Mouse (Mus musculus): ENCODE data around the gene Rrp12. TPM values are rescaled to one million over a fixed set of nuclear protein-coding genes. Genes with fewer than 3 reads are reported as not detected.
A peak's percentile ranks its signal among the peaks of the same experiment; 100 is the strongest.

Gene Rrp12
- total RNA-seq, 1 experiment from 2014 or later, result 20.5 TPM

- no peak for ATAC-seq (replicated peaks; ENCODE audit: low read depth, poor library complexity, severe bottlenecking)
Observed at GRCm38 (mm10) chr19:41831718-41832391, 64.1 kb downstream of the Rrp12 start.

- no peak for ATAC-seq (replicated peaks; ENCODE audit: low read depth, poor library complexity, severe bottlenecking)
Observed at GRCm38 (mm10) chr19:41831101-41831570, 64.8 kb downstream of the Rrp12 start.

DNA sequence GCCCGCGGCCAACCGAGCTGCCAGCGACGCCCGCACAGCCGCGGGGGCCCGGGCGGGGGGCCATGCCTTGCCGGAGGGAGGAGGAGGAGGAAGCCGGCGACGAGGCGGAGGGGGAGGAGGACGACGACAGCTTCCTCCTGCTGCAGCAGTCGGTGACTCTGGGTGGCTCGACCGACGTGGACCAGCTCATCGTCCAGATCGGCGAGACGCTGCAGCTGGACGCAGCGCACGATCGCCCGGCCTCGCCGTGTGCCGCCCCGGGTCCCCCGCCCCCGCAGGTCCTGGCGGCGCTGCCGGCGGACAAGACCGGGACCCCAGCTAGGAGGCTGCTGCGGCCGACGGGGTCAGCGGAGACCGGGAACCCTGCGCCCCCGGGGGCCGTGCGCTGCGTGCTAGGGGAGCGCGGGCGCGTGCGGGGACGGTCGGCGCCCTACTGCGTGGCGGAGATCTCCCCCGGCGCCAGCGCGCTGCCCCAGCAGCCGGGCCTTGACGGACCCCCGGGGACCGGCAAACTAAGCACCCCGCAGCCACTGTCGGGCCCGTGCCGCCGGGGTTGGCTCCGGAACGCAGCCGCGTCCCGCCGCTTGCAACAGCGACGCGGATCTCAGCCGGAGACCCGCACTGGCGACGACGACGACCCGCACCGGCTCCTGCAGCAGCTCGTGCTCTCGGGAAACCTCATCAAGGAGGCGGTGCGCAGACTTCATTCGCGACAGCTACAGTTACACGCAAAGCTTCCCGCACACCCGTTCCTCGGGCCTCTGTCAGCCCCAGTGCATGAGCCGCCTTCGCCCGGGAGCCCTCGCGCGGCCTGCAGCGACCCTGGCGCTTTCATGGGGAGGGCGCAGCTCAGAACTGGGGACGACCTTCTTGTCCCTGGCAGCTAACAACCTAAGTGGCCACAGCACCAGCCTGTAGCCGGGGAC, 65.6 kb downstream of the Rrp12 start:
- ATAC-seq (replicated peaks; ENCODE audit: low read depth, poor library complexity, severe bottlenecking), result peak; percentile 48

- peak; percentile 88 for ATAC-seq (replicated peaks; ENCODE audit: low read depth, poor library complexity, severe bottlenecking)
Observed at GRCm38 (mm10) chr19:41829381-41830105, 66.4 kb downstream of the Rrp12 start, which contains the start of gene Frat1. Gene Frat1, plus strand, starts transcription at chr19:41829970.

GRCm38 (mm10) chr19:41828941-41829340, 67.0 kb downstream of the Rrp12 start:
- no peak for ATAC-seq (replicated peaks; ENCODE audit: low read depth, poor library complexity, severe bottlenecking)

- ATAC-seq (replicated peaks; ENCODE audit: low read depth, poor library complexity, severe bottlenecking), result no peak
Observed at GRCm38 (mm10) chr19:41826529-41826928, 69.4 kb downstream of the Rrp12 start.

DNA sequence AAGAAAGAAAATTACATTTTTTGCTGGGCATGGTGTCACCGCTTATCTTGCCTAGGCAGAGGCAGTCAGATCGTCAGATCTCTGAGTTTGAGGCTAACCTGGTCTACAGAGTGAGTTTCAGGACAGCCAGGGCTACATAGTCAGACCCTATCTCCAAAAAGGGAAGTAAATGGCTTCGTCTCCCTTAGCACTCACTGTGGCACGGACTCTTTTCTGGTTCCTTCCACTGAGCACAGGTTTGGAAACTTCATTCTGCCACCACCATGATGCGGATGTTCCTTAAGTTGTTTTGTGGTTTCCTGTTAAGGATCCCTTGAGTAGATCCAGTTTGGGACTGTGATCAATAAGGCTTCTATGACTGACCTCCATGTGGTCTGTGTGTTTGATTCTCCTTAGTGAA, 71.0 kb downstream of the Rrp12 start:
- peak; percentile 43 for ATAC-seq (replicated peaks; ENCODE audit: low read depth, poor library complexity, severe bottlenecking)

DNA sequence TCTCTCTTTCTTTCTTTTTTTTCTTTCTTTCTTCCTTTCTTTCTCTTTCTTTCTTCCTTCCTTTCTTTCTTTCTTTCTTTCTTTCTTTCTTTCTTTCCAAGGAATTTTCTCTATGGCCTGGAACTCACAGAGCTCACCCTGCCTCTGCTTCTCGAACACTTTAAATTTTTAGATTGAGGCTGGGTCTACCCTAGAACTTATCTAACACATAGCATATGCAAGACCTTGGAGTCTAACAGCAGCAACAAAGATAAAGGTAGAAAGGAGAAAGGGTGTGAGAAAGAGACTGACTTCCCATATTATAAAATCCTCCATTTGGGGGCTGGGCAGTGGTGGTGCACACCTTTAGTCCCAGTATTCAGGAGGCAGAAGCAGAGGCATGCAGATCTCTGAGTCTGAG, 73.4 kb downstream of the Rrp12 start:
- ATAC-seq (replicated peaks; ENCODE audit: low read depth, poor library complexity, severe bottlenecking), result no peak

GRCm38 (mm10) chr19:41821436-41821835, 74.5 kb downstream of the Rrp12 start:
- ATAC-seq (replicated peaks; ENCODE audit: low read depth, poor library complexity, severe bottlenecking), result no peak

DNA sequence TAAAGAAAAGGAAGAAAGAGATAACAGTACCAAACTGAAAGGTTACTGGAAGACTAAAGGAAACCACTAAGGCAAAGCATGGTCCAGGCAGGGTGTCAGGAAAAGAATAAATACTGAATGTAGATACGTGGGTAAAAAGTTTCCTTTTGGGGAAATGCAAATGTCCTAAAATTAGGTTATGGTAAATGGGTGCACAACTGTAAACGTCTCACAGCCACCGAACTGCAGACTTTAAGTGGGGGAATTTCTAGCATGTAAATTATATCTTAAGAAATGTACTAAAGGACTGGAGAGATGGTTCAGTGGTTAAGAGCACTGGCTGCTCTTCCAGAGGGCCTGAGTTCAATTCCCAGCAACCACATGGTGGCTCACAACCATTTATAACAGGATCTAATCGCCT, 77.2 kb downstream of the Rrp12 start:
- ATAC-seq (replicated peaks; ENCODE audit: low read depth, poor library complexity, severe bottlenecking), result no peak

DNA sequence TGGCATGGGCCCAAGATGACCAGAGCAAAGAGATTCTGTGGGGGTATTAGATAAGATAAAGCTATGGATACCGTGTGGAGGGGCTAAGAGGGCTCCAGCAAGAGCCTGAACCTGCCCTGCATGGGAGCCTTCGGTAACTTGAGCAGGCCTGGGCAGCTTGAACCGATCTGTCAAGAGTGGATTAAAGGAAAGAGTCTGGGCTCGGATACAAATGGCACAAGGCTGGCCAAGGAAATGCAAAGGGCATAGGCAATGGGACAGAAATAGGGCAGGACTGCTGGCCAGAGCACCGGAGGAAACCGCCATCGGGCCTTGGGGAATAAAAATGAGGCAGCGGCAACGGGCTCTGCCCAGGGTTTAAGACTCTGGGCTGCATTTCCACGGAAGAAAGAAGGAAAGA, 78.6 kb downstream of the Rrp12 start:
- no peak for ATAC-seq (replicated peaks; ENCODE audit: low read depth, poor library complexity, severe bottlenecking)

DNA sequence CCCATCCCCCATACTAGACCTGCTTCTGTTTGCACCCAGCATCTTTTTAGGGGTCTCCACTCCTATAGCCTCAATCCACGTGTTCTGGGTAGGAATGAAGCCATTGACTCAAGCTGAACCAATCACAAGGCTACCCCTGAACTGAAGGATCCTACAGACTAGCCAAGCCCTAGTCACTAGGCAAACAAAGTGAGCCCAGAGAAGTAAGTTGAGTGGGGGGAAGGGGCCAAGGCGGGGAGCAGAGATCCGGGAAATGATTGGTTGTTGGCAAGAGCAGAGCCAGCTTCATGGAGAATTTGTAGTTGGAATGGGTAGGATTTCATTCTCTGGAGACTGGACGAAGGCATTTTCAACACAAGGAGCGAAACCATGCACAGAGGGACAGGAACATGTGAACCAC, 79.1 kb downstream of the Rrp12 start:
- no peak for ATAC-seq (replicated peaks; ENCODE audit: low read depth, poor library complexity, severe bottlenecking)

- ATAC-seq (replicated peaks; ENCODE audit: low read depth, poor library complexity, severe bottlenecking), result no peak
Observed at GRCm38 (mm10) chr19:41816410-41816809, 79.6 kb downstream of the Rrp12 start.

DNA sequence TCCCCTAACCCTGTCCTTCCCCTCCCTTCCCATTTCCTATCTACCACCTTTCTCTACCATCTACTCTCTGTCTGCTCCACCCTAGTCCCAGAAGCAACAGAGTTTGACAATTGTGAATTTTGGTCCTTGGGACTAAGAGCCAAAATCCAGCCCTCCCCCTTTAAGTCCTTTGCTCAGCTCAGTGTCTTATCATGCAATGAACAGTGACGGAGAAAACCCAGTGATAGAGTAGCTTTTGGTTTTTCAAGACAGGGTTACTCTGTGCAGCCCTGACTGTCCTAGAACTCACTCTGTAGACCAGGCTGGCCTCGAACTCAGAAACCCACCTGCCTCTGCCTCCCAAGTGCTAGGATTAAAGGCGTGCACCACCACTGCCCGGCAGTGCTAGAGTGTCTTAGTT, 82.6 kb downstream of the Rrp12 start:
- ATAC-seq (replicated peaks; ENCODE audit: low read depth, poor library complexity, severe bottlenecking), result no peak

Other genes with a start within 250 kb of the Rrp12 start
- 0.05 and 0.15 TPM in 2 replicates for gene Slit1, start 152.5 kb downstream of the Rrp12 start, total RNA-seq (2017)
- gene Arhgap19, start 94.1 kb downstream of the Rrp12 start, total RNA-seq (2017), result 33.2 and 36.2 TPM in 2 replicates
- 9.9 and 14.7 TPM in 2 replicates for gene Frat1, start 66.2 kb downstream of the Rrp12 start, total RNA-seq (2017)
- 26.8 and 27.4 TPM in 2 replicates for gene Frat2, start 48.0 kb downstream of the Rrp12 start, total RNA-seq (2017)
- 206 and 215 TPM in 2 replicates for gene Pgam1, start 15.8 kb upstream of the Rrp12 start, total RNA-seq (2017)
- gene Exosc1, start 37.2 kb upstream of the Rrp12 start, total RNA-seq (2017), result 77.8 and 81.5 TPM in 2 replicates
- gene Zdhhc16, start 37.3 kb upstream of the Rrp12 start, total RNA-seq (2017), result 21.9 and 41.6 TPM in 2 replicates
- gene Mms19, start 85.0 kb upstream of the Rrp12 start, total RNA-seq (2017), result 13.5 and 34.9 TPM in 2 replicates
- 3.6 and 4.1 TPM in 2 replicates for gene Ubtd1, start 85.6 kb upstream of the Rrp12 start, total RNA-seq (2017)
- not detected in 2 replicates for gene Ankrd2, start 139.8 kb upstream of the Rrp12 start, total RNA-seq (2017)
- gene Hoga1, start 149.4 kb upstream of the Rrp12 start, total RNA-seq (2017), result not detected in 2 replicates
- not detected in 2 replicates for gene 4933411K16Rik, start 156.1 kb upstream of the Rrp12 start, total RNA-seq (2017)
- gene Morn4, start 190.2 kb upstream of the Rrp12 start, total RNA-seq (2017), result 1.4 and 1.7 TPM in 2 replicates
- gene Pi4k2a, start 194.3 kb upstream of the Rrp12 start, total RNA-seq (2017), result 7.8 and 12.5 TPM in 2 replicates
- 3.1 and 5.1 TPM in 2 replicates for gene Avpi1, start 232.9 kb upstream of the Rrp12 start, total RNA-seq (2017)